Mouse (Mus musculus) kidney, embryonic 16.5 days (tissue): ENCODE results near the gene Rcbtb2. TPM values are rescaled to one million over a fixed set of nuclear protein-coding genes. Genes with fewer than 3 reads are reported as not detected.
A peak's percentile ranks its signal among the peaks of the same experiment; 100 is the strongest.

ENCODE experiments used
- ATAC-seq: fragments of 200-750 bp; cut with Nextera tagmentation; 2 replicates; pipeline ENCODE4 v1.8.0; 2017; ENCODE audit warnings: moderate TSS enrichment; ENCODE audit not compliant: low FRiP score, low TSS enrichment
- H3K27ac ChIP-seq: fragments of 300-500 bp; sonication (generic); 2 replicates; pipeline ENCODE4 v1.5.1; 2014; ENCODE audit warnings: low read length
- H3K27me3 ChIP-seq: fragments of 300-500 bp; sonication (generic); 2 replicates; pipeline ENCODE4 v1.6.1; 2014; ENCODE audit warnings: low read length, control low read depth, mixed read lengths; ENCODE audit not compliant: insufficient read depth
- H3K36me3 ChIP-seq: fragments of 300-500 bp; sonication (generic); 2 replicates; pipeline ENCODE4 v1.6.1; 2014; ENCODE audit warnings: low read length, control low read depth, mixed read lengths; ENCODE audit not compliant: insufficient read depth
- H3K4me1 ChIP-seq: fragments of 300-500 bp; sonication (generic); 2 replicates; pipeline ENCODE4 v1.6.1; 2014; ENCODE audit warnings: low read length, control low read depth, mixed read lengths; ENCODE audit not compliant: insufficient read depth
- H3K4me2 ChIP-seq: fragments of 300-500 bp; sonication (generic); replicated peaks from 2 replicates; pipeline ENCODE4 v1.6.1; 2014; ENCODE audit warnings: low read depth, low read length
- H3K4me3 ChIP-seq: fragments of 300-500 bp; sonication (generic); 2 replicates; pipeline ENCODE4 v1.5.1; 2014; ENCODE audit warnings: mild to moderate bottlenecking, low read length
- H3K9ac ChIP-seq: fragments of 300-500 bp; sonication (generic); replicated peaks from 2 replicates; pipeline ENCODE4 v1.6.1; 2014; ENCODE audit warnings: low read length
- H3K9me3 ChIP-seq: fragments of 300-500 bp; sonication (generic); 2 replicates; pipeline ENCODE4 v1.6.1; 2016; ENCODE audit warnings: low read length, control low read depth
- WGBS: fragments of 180-500 bp; shearing (Covaris S2); extraction: QIAGEN DNeasy Blood & Tissue Kit; methylation state at CpG from one replicate; pipeline ENCODE4 v1.1.7; 2014; 5-methylcytosine and 5-hydroxymethylcytosine counted together
- polyA plus RNA-seq: library from polyadenylated mRNA; unstranded; fragments of >200 nt; fragmentation: Nextera tagmentation; extraction: Ambion mirVana; gene quantifications from 2 replicates; pipeline ENCODE4 v1.2.1, GENCODE M21; 2015

Gene Rcbtb2
- polyA plus RNA-seq, 1 experiment from 2014 or later = 127 TPM

GRCm38 (mm10) chr14:73142896-73143709 is 20.3 kb downstream of the Rcbtb2 start:
- Histone ChIP-seq H3K9me3 (peaks cover 5% of the 10 kb centered on the region; the same call in 1 of the 2 replicates), H3K4me2 (peak overlapping the region; percentile 76), H3K36me3 (peaks cover 7% of the 10 kb centered on the region; the same call in 1 of the 2 replicates), H3K4me3 (peak overlapping the region; percentile 73), H3K9ac (peak overlapping the region; percentile 89), H3K27ac (peak overlapping the region; percentile 99), H3K27me3 (no peaks in the 10 kb centered on the region), H3K4me1 (peaks cover 25% of the 10 kb centered on the region)
- ATAC-seq = peak; percentile 94
- WGBS = under 1% methylated on average over 78 of the region's 88 CpGs

GRCm38 (mm10) chr14:73143710-73144420 is 21.0 kb downstream of the Rcbtb2 start:
- H3K27ac ChIP-seq = peak overlapping the region; percentile 99
- peak; percentile 29 for ATAC-seq
- H3K4me2 ChIP-seq = peak overlapping the region; percentile 76
- peaks cover 7% of the 10 kb centered on the region; the same call in 1 of the 2 replicates for H3K36me3 ChIP-seq
- peak overlapping the region; percentile 89 for H3K9ac ChIP-seq
- WGBS = 31% methylated on average over 25 of the region's 25 CpGs
- H3K4me3 ChIP-seq = peak overlapping the region; percentile 73
- H3K4me1 ChIP-seq = peaks cover 25% of the 10 kb centered on the region
- H3K9me3 ChIP-seq = peaks cover 5% of the 10 kb centered on the region; the same call in 1 of the 2 replicates
- no peaks in the 10 kb centered on the region for H3K27me3 ChIP-seq

GRCm38 (mm10) chr14:73145531-73145930 is 22.7 kb downstream of the Rcbtb2 start:
- ATAC-seq = no peak
- H3K4me2 ChIP-seq = no peak overlapping the region
- no peak overlapping the region for H3K9ac ChIP-seq
- WGBS = 81% methylated on average over 4 of the region's 4 CpGs
- peaks cover 7% of the 10 kb centered on the region; the same call in 1 of the 2 replicates for H3K36me3 ChIP-seq
- H3K27ac ChIP-seq = no peak overlapping the region
- no peaks in the 10 kb centered on the region for H3K27me3 ChIP-seq
- no peak overlapping the region for H3K4me3 ChIP-seq
- H3K9me3 ChIP-seq = peaks cover 5% of the 10 kb centered on the region; the same call in 1 of the 2 replicates
- H3K4me1 ChIP-seq = peaks cover 25% of the 10 kb centered on the region

GRCm38 (mm10) chr14:73146721-73147120 is 23.9 kb downstream of the Rcbtb2 start:
- Histone ChIP-seq H3K9me3 (peaks cover 5% of the 10 kb centered on the region; the same call in 1 of the 2 replicates), H3K4me1 (peaks cover 25% of the 10 kb centered on the region), H3K36me3 (peaks cover 7% of the 10 kb centered on the region; the same call in 1 of the 2 replicates), H3K9ac (no peak overlapping the region), H3K4me2 (no peak overlapping the region), H3K27ac (no peak overlapping the region), H3K4me3 (no peak overlapping the region), H3K27me3 (no peaks in the 10 kb centered on the region)
- ATAC-seq = no peak
- WGBS = 71% methylated on average over 3 of the region's 3 CpGs

- Histone ChIP-seq H3K27ac (no peak overlapping the region), H3K4me1 (peaks cover 19% of the 10 kb centered on the region), H3K4me3 (no peak overlapping the region), H3K27me3 (no peaks in the 10 kb centered on the region), H3K4me2 (no peak overlapping the region), H3K36me3 (peaks cover 12% of the 10 kb centered on the region; the same call in 1 of the 2 replicates), H3K9me3 (peaks cover 5% of the 10 kb centered on the region; the same call in 1 of the 2 replicates), H3K9ac (no peak overlapping the region)
- WGBS = 86% methylated on average over 3 of the region's 3 CpGs
- ATAC-seq = no peak
Measured at GRCm38 (mm10) chr14:73148125-73148524, 25.3 kb downstream of the Rcbtb2 start.

GRCm38 (mm10) chr14:73161303-73161702 is 38.5 kb downstream of the Rcbtb2 start:
- H3K4me1 ChIP-seq = no peaks in the 10 kb centered on the region
- H3K4me2 ChIP-seq = no peak overlapping the region
- ATAC-seq = no peak
- peaks cover 68% of the 10 kb centered on the region for H3K36me3 ChIP-seq
- no peak overlapping the region for H3K27ac ChIP-seq
- no peak overlapping the region for H3K9ac ChIP-seq
- no peaks in the 10 kb centered on the region for H3K9me3 ChIP-seq
- H3K4me3 ChIP-seq = no peak overlapping the region
- no peaks in the 10 kb centered on the region for H3K27me3 ChIP-seq
- 95% methylated on average over 4 of the region's 5 CpGs for WGBS

GRCm38 (mm10) chr14:73162192-73162800 is 39.5 kb downstream of the Rcbtb2 start:
- ATAC-seq = no peak
- 92% methylated on average over 13 of the region's 13 CpGs for WGBS
- no peak overlapping the region for H3K9ac ChIP-seq
- peaks cover 69% of the 10 kb centered on the region for H3K36me3 ChIP-seq
- no peak overlapping the region for H3K27ac ChIP-seq
- H3K27me3 ChIP-seq = no peaks in the 10 kb centered on the region
- H3K9me3 ChIP-seq = no peaks in the 10 kb centered on the region
- no peak overlapping the region for H3K4me3 ChIP-seq
- no peaks in the 10 kb centered on the region for H3K4me1 ChIP-seq
- H3K4me2 ChIP-seq = no peak overlapping the region

- Histone ChIP-seq H3K36me3 (peaks cover 71% of the 10 kb centered on the region), H3K27me3 (no peaks in the 10 kb centered on the region), H3K9ac (no peak overlapping the region), H3K9me3 (no peaks in the 10 kb centered on the region), H3K27ac (no peak overlapping the region), H3K4me3 (no peak overlapping the region), H3K4me1 (no peaks in the 10 kb centered on the region), H3K4me2 (no peak overlapping the region)
- no peak for ATAC-seq
- 86% methylated on average over 10 of the region's 10 CpGs for WGBS
Measured at GRCm38 (mm10) chr14:73163363-73163998, 40.6 kb downstream of the Rcbtb2 start.

GRCm38 (mm10) chr14:73165136-73165535 is 42.3 kb downstream of the Rcbtb2 start:
- ATAC-seq = no peak
- H3K36me3 ChIP-seq = peaks cover 68% of the 10 kb centered on the region
- H3K27me3 ChIP-seq = no peaks in the 10 kb centered on the region
- H3K27ac ChIP-seq = no peak overlapping the region
- H3K9ac ChIP-seq = no peak overlapping the region
- H3K4me3 ChIP-seq = no peak overlapping the region
- no peaks in the 10 kb centered on the region for H3K4me1 ChIP-seq
- no peak overlapping the region for H3K4me2 ChIP-seq
- 92% methylated on average over 6 of the region's 6 CpGs for WGBS
- no peaks in the 10 kb centered on the region for H3K9me3 ChIP-seq
